Mouse (Mus musculus): Measurements from ENCODE around the gene Hoxd4.

- no peak for TF ChIP-seq TAL1 (IDR thresholded peaks at IDR 0.05; ENCODE audit: low read length)
- TF ChIP-seq GATA1 (IDR thresholded peaks at IDR 0.05; ENCODE audit: low read length), result no peak
These were observed 43.1 kb upstream of the Hoxd4 start for GRCm38 (mm10) chr2:74668370-74669229.
